Mouse (Mus musculus): ENCODE measurements around the gene Emp1.

Gene Emp1

DNA sequence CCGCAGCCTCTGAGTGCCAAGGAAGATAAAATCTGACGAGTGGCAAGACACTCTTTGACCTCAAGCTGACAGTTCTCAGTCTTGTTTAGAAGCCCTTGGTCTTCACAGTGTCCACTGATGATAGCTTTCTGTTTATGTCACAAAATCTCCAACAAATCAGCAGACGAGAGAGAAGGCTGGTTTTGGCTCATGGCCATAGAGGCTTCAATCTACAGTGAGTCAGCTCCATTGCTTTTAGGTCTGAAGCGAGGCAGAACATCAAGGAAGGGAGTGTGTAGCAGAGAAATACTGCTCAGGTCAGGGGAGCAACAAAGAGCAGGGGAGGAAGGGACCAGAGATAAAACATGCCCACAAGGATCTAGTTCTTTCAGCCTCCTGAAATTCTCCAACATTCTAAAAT is 45.0 kb downstream of the Emp1 start:
- DNase-seq (ENCODE audit: low read depth, low spot score) = no peak

DNA sequence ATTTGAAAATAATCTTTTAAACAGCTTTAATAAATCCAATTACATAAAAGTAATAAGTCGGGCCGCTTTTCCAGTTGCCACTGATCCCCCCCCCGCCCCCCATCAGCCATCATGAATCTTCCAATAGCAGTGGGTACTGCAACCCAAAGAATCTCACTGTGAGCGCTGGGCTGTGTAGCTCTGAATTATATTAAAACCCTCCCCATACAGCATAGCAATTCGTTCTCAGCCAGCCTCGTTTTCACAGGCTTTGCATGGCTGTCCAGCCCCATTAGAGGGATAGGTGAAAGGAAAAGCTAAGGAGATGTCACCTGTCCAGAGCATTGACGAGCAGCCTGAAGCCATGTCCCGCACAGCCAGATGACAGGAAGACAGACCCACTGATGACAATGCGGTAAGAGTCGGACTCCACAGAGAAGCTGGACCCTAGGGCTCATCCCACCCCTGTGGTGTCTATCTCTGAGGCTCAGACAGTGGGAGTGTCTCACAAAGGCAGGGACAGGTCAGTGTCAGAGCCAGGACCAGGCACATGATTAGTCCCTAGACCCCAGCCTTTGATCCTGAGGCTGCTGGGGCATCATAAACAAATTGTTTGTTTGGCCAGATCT is 49.5 kb downstream of the Emp1 start:
- DNase-seq (ENCODE audit: low read depth, low spot score) = no peak

GRCm38 (mm10) chr6:135412649-135413048 is 50.3 kb downstream of the Emp1 start:
- no peak for DNase-seq (ENCODE audit: low read depth, low spot score)

- DNase-seq (ENCODE audit: low read depth, low spot score) = peak; percentile 79
Observed at GRCm38 (mm10) chr6:135417459-135417858, 55.1 kb downstream of the Emp1 start.

DNA sequence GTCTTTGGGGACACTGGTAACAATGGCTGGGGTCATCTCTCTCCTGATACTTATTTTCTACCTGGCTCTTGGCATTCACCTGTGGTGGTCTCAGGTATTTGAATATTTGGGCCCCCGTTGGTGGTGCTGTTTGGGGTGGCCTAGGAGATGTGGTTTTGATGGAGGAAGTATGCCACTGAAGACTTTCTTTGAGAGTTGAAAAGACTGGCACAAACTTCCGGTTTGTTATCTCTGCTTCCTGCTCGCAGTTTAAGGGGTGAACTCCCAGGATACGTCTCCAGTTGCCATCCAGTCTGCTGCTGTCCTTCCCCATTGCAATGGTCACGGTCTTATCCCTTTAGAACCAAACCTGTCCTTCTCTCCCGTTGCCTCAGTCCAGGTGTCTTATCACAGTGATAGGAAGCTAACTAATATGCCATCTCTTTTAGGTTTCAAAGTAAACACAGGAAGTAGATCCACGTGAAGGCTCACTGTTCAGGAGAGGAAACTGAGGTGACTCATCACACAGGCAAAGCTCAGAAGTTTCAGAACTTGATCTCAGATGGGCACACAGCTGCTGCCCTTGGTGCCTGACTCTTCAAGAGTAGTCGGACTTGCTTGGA is 56.0 kb downstream of the Emp1 start:
- no peak for DNase-seq (ENCODE audit: low read depth, low spot score)

DNA sequence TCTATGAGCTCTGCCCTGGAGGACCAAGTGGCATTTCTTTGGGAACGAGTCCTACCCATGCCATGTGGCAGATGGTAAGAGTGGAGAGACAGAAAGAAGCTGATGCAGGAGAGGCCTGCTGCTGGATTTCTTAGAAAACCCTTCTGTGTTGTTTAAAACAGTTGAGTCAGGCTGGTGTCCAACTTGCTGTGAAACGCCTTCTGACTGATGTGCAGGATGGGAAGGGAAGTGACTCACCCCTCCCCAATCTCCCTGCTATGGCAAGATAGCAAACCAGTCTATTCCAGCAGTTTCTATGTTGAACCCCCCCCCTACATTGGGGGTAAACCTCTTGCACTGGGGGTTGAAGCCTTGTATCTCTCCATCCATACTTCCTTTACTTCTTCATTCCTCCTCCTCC is 65.9 kb downstream of the Emp1 start:
- no peak for DNase-seq (ENCODE audit: low read depth, low spot score)

DNA sequence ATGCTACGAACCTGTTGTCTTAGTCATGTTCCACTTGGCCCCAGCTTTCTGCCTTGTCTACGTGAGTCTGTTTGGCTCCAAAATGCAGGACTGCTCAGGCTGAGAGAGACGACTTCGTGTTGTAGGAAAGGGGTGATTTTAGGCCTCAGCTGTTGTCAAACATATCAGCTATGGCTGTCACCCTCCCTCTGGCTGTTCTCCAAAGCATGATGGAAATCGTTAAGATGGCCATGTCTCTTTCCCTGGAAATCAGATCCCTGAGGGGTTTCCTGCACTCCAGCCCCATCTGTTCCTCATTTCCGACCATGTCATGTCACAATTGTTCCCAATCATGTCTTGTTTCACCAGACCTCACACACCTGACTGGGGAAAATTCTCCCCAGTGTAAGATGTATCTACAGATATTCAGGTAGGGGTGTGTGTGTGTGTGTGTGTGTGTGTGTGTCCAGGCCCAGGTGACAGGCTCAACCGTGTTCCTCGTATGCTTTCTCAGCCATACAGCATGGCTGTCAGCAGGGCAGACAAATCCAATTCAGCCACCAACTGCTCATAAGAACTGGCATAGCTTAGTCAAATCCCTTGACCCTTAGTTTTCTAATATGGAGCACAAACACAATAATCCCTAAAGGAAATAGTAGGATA is 67.0 kb downstream of the Emp1 start:
- DNase-seq (ENCODE audit: low read depth, low spot score) = no peak

GRCm38 (mm10) chr6:135430441-135430970 is 68.2 kb downstream of the Emp1 start:
- no peak for DNase-seq (ENCODE audit: low read depth, low spot score)
